Mouse (Mus musculus) forebrain, embryonic 16.5 days (tissue): ENCODE data around the gene Ces1c. TPM values are rescaled to one million over a fixed set of nuclear protein-coding genes. Genes with fewer than 3 reads are reported as not detected.

Experiments used
- ATAC-seq: fragments of 200-750 bp; cut with Nextera tagmentation; 2 replicates; pipeline ENCODE4 v1.8.0; 2017; ENCODE audit warnings: mild to moderate bottlenecking, moderate library complexity
- H3K27ac ChIP-seq: fragments of 300-500 bp; sonication (generic); 2 replicates; pipeline ENCODE4 v1.5.1; 2014; ENCODE audit warnings: low read length, control low read depth
- H3K27me3 ChIP-seq: fragments of 300-500 bp; sonication (generic); replicated peaks from 2 replicates; pipeline ENCODE4 v1.6.1; 2014; ENCODE audit warnings: low read length; ENCODE audit not compliant: control insufficient read depth, insufficient read depth
- H3K36me3 ChIP-seq: fragments of 300-500 bp; sonication (generic); 2 replicates; pipeline ENCODE4 v1.6.1; 2014; ENCODE audit not compliant: control insufficient read depth, insufficient read depth
- H3K4me1 ChIP-seq: fragments of 300-500 bp; sonication (generic); replicated peaks from 2 replicates; pipeline ENCODE4 v1.6.1; 2014; ENCODE audit warnings: low read length; ENCODE audit not compliant: control insufficient read depth, insufficient read depth
- H3K4me2 ChIP-seq: fragments of 300-500 bp; sonication (generic); 2 replicates; pipeline ENCODE4 v1.6.1; 2014; ENCODE audit warnings: mild to moderate bottlenecking, low read length, control low read depth
- H3K4me3 ChIP-seq: fragments of 300-500 bp; sonication (generic); replicated peaks from 2 replicates; pipeline ENCODE4 v1.5.1; 2014; ENCODE audit warnings: mild to moderate bottlenecking, low read length, control low read depth
- H3K9ac ChIP-seq: fragments of 300-500 bp; sonication (generic); replicated peaks from 2 replicates; pipeline ENCODE4 v1.6.1; 2014; ENCODE audit warnings: low read depth, low read length, control low read depth
- H3K9me3 ChIP-seq: fragments of 300-500 bp; sonication (generic); 2 replicates; pipeline ENCODE4 v1.6.1; 2016; ENCODE audit warnings: low read length; ENCODE audit not compliant: control insufficient read depth
- WGBS: fragments of 180-500 bp; shearing (Covaris S2); extraction: QIAGEN DNeasy Blood & Tissue Kit; methylation state at CpG from one replicate; pipeline ENCODE4 v1.1.7; 2014; 5-methylcytosine and 5-hydroxymethylcytosine counted together
- polyA plus RNA-seq: library from polyadenylated mRNA; unstranded; fragments of >200 nt; fragmentation: Nextera tagmentation; extraction: Ambion mirVana; gene quantifications from 2 replicates; pipeline ENCODE4 v1.2.1, GENCODE M21; 2015

The Ces1c gene
- polyA plus RNA-seq, 1 experiment from 2014 or later = not detected

DNA sequence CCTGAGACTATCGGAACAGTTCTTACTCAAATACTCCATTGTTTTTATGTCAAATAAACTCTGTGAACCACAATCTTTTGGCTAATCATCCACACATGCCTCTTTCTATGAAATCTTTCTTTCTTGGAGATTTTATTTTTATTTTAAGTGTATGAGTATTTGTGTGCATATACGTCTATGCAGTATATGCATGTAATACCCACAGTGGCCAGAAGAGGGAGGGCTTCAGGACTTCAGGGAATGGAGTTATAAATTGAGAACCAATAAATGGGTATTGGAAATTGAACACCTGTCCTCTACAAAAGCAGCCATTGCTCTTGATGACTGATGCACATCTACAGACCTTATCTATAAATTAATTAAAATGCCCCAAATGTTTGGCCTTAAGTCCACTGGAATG lies 1.1 kb upstream of the Ces1c start:
- H3K36me3 ChIP-seq = no peaks in the 10 kb centered on the region
- ATAC-seq = no peak
- no peak overlapping the region for H3K27ac ChIP-seq
- H3K27me3 ChIP-seq = no peaks in the 10 kb centered on the region
- H3K4me2 ChIP-seq = no peak overlapping the region
- H3K9ac ChIP-seq = no peak overlapping the region
- H3K4me3 ChIP-seq = no peak overlapping the region
- H3K4me1 ChIP-seq = no peaks in the 10 kb centered on the region
- H3K9me3 ChIP-seq = no peaks in the 10 kb centered on the region
- 89% methylated on average over 2 of the region's 2 CpGs for WGBS

DNA sequence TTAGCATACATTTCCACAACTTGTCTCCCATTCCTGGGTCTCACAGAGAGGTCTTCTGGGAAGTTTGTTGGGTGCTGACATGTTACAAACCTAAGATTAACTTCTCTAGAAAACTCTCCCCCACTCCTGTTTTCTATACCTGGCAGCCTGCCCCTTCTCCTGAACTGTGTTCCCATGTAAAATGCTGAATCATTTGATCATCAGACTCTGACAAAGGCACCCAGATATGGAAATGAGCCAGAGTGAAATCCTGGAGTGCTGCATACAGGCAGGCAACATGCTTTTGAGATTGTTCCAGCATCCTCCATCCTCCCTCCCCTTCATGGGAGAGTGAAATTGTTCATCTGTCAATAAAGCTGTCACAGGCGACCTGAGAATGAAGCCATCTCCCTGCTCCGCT lies 4.6 kb downstream of the Ces1c start:
- no peak for ATAC-seq
- Histone ChIP-seq H3K9ac (no peak overlapping the region), H3K4me2 (no peak overlapping the region), H3K4me1 (no peaks in the 10 kb centered on the region), H3K27ac (no peak overlapping the region), H3K4me3 (no peak overlapping the region), H3K36me3 (no peaks in the 10 kb centered on the region), H3K9me3 (no peaks in the 10 kb centered on the region), H3K27me3 (no peaks in the 10 kb centered on the region)
- WGBS = 74% methylated on average over 2 of the region's 2 CpGs

DNA sequence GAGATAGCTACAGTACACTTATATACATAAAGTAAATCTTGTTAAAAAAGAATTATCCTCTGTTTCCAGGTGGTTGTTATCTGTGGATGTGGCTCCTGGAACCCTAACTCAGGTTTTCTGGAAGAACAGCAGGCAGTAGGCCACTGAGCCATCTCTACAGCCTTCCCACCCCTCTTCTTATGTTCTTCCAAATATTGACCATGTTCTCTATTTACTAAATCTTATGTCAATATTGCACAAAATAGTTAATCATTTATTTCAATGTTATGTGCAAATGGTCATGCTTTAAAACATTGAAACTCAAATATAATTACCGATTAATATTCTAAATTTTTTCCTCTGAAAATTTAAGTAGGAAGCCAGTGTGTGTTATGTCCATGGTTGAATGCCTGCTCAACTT lies 9.1 kb downstream of the Ces1c start:
- WGBS = 97% methylated on average over 1 of the region's 1 CpGs
- Histone ChIP-seq H3K9ac (no peak overlapping the region), H3K4me3 (no peak overlapping the region), H3K36me3 (no peaks in the 10 kb centered on the region), H3K4me2 (no peak overlapping the region), H3K27ac (no peak overlapping the region), H3K27me3 (no peaks in the 10 kb centered on the region), H3K9me3 (no peaks in the 10 kb centered on the region), H3K4me1 (no peaks in the 10 kb centered on the region)
- ATAC-seq = no peak

DNA sequence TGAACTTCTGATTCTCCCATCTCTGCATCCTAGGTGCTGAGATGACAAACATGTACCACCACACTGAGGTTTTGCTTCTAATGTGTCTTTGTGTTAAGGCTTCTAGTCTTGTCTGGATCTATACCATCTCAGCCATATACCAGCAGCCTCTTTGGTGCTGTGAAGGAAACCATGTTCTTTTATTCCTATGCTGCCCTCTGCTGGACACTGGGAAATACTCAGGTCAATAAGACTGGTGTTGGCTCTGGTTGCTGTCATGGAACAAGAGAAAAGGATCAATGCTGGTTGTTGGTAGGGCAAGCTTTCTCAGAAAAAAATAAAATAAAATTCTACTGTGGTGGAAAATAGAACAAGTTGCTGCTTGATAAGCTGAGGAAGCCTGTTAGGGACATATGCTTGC lies 35.7 kb downstream of the Ces1c start:
- Histone ChIP-seq H3K4me1 (no peaks in the 10 kb centered on the region), H3K9me3 (no peaks in the 10 kb centered on the region), H3K9ac (no peak overlapping the region), H3K36me3 (no peaks in the 10 kb centered on the region), H3K4me3 (no peak overlapping the region), H3K4me2 (no peak overlapping the region), H3K27me3 (no peaks in the 10 kb centered on the region), H3K27ac (no peak overlapping the region)
- ATAC-seq = no peak

DNA sequence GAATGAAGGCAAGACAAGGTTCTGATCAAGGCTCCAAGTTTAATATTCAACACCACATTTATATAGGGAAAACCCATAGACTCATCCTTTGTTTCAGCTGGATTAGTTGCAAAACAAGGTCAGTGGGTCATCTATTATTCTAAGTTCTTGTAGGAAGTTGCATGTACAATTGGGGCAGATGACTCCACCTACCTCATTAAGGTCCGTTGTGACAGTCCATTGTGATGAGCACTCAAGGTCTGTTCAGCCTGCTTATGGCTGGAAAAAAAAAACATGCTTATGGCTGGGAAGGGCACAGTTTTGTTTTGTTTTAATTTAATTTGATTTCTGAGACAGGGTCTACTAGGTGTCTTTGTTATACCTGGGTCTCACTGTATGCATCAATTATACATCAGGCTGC lies 39.8 kb downstream of the Ces1c start:
- no peaks in the 10 kb centered on the region for H3K36me3 ChIP-seq
- H3K4me3 ChIP-seq = no peak overlapping the region
- H3K9me3 ChIP-seq = no peaks in the 10 kb centered on the region
- no peaks in the 10 kb centered on the region for H3K4me1 ChIP-seq
- H3K27ac ChIP-seq = no peak overlapping the region
- WGBS = 60% methylated on average over 1 of the region's 1 CpGs
- no peak overlapping the region for H3K9ac ChIP-seq
- ATAC-seq = no peak
- no peaks in the 10 kb centered on the region for H3K27me3 ChIP-seq
- H3K4me2 ChIP-seq = no peak overlapping the region

DNA sequence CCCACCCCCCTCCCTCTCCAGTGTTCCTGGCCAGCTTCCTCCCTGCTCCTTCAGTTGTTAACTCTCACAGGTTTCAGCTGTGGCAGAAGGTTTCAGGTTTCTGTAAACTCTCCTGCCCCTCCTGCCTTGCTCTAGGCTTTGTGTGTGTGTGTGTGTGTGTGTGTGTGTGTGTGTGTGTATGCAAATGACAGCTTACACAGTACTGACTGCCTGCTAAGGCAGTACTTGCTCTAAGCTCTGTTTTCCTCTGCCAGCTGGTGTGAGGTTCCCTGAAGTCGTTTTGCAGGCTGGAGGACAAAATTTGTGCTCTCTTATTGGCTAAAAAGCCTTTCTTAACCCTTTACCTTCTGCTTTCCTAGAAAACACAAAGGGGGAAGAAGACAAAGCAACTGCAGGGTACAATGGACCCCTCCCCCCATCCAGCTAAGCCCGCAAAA lies 42.4 kb downstream of the Ces1c start:
- peak; percentile 58 for ATAC-seq
- H3K4me1 ChIP-seq = no peaks in the 10 kb centered on the region
- H3K27ac ChIP-seq = no peak overlapping the region
- H3K27me3 ChIP-seq = no peaks in the 10 kb centered on the region
- no peaks in the 10 kb centered on the region for H3K9me3 ChIP-seq
- no peak overlapping the region for H3K4me2 ChIP-seq
- no peak overlapping the region for H3K9ac ChIP-seq
- no peaks in the 10 kb centered on the region for H3K36me3 ChIP-seq
- H3K4me3 ChIP-seq = no peak overlapping the region
- 4% methylated on average over 2 of the region's 2 CpGs for WGBS

DNA sequence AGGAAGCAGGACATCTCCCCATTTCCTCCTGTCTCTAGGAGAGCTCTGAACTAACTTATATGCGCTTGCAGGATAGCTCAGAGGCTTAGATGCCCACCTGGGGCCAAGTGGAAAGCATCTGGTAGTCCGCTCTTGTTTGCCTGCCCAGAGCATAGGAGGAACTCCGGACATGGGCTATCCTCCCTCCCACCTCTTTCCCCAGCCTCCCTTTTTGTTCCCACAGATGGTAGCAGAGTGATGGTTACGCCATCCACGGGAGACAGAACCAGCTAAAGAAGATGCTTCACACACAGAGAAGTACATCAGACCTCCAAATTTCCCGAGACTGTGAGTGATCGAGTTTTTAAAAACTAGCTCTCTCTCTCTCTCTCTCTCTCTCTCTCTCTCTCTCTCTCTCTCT lies 42.9 kb downstream of the Ces1c start:
- no peaks in the 10 kb centered on the region for H3K36me3 ChIP-seq
- no peak overlapping the region for H3K9ac ChIP-seq
- WGBS = 31% methylated on average over 7 of the region's 7 CpGs
- no peaks in the 10 kb centered on the region for H3K27me3 ChIP-seq
- no peak overlapping the region for H3K27ac ChIP-seq
- no peak overlapping the region for H3K4me2 ChIP-seq
- no peak overlapping the region for H3K4me3 ChIP-seq
- no peaks in the 10 kb centered on the region for H3K4me1 ChIP-seq
- no peak for ATAC-seq
- H3K9me3 ChIP-seq = no peaks in the 10 kb centered on the region

DNA sequence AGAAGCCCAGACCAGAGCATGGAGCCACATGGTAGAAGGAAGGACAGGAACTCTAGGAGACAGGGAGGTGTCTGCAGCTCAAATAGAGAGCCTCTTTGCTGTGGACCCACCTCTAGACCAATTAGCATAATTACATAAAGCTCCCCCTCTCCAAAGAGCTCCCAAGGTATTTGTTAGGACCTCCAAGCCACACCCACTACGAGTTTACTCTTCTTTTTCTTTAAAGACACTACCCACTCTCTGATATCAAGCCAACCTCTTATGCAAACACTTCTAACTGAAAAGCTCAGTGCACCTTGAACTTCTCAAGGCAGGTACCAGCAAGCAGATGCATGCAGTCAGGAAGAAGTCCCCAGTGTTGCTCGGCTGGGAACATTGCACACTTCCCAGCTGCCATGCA lies 51.2 kb downstream of the Ces1c start, which contains the start of gene Ces1b:
Gene Ces1b (minus strand): TSS at position 131 of the 400 bp plus-strand sequence.
- no peak for ATAC-seq
- no peaks in the 10 kb centered on the region for H3K36me3 ChIP-seq
- H3K27me3 ChIP-seq = no peaks in the 10 kb centered on the region
- no peak within 1 kb of the TSS for H3K4me3 ChIP-seq
- no peak within 1 kb of the TSS for H3K9ac ChIP-seq
- 68% methylated on average over 2 of the region's 2 CpGs for WGBS
- H3K4me1 ChIP-seq = no peaks in the 10 kb centered on the region
- H3K4me2 ChIP-seq = no peak within 1 kb of the TSS
- H3K9me3 ChIP-seq = no peaks in the 10 kb centered on the region
- H3K27ac ChIP-seq = no peak within 1 kb of the TSS

DNA sequence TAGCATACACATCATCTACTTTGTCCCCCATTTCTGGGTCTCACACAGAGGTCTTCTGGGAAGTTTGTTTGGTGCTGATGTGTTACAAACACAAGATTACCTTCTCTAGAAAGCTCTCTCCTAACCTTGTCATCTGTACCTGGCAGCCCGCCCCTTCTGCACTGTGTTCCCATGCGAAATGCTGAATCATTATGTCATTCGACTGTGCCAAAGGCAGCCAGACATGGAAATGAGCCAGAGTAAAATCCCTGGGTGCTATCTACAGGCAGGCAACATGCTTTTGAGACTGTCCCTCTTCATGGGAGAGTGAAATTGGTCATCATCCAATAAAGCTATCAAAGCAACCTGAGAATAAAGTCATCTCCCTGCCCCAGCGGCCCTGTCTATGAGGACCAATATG lies 55.8 kb downstream of the Ces1c start:
- H3K9me3 ChIP-seq = no peaks in the 10 kb centered on the region
- H3K4me1 ChIP-seq = no peaks in the 10 kb centered on the region
- no peaks in the 10 kb centered on the region; the same call in 1 of the 2 replicates for H3K27me3 ChIP-seq
- H3K4me3 ChIP-seq = no peak overlapping the region
- no peaks in the 10 kb centered on the region for H3K36me3 ChIP-seq
- ATAC-seq = no peak
- no peak overlapping the region for H3K4me2 ChIP-seq
- H3K9ac ChIP-seq = no peak overlapping the region
- no peak overlapping the region for H3K27ac ChIP-seq
- 86% methylated on average over 4 of the region's 4 CpGs for WGBS

DNA sequence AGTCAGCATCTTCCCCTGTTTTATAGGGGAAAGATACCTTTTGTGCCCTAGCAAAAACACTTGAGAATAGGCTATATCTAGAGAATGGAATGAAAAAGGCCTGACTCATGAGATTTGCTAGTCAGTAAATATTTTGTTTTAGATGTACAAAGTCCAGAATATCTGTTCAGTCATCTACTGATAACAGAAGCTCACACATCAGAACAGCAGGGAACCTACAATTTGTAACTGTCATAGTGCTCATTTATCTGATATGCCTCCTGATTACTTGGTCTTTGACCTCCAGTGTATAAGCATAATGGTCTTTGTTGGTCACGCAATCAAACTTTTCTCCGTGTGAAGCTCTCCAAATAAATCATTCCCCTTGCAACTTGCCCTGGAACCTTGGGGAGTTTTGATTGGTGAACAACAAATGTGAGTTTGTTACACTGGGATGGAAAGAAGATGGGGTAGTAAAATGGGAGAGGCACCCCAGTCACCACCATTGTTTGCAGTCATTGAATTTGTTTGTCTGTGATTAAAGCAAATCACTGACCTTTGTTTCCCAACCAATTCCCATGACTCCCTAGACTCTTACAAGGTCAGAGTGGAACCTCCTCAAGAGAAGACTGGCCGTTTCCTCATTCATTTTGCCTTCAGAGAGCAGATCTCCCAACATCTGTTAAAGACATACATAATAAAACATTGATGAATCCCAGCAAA lies 67.5 kb downstream of the Ces1c start:
- Histone ChIP-seq H3K4me2 (no peak overlapping the region), H3K9me3 (no peaks in the 10 kb centered on the region), H3K36me3 (no peaks in the 10 kb centered on the region), H3K4me3 (no peak overlapping the region), H3K27me3 (no peaks in the 10 kb centered on the region), H3K4me1 (no peaks in the 10 kb centered on the region), H3K9ac (no peak overlapping the region), H3K27ac (no peak overlapping the region)
- 68% methylated on average over 3 of the region's 3 CpGs for WGBS
- ATAC-seq = no peak
